Mouse (Mus musculus) ES-E14 (cell line): ENCODE measurements around the gene Nfib.

Experiments
- HCFC1 ChIP-seq: IDR thresholded peaks from 2 replicates; pipeline ENCODE4 v1.6.1; 2012; ENCODE audit warnings: low read length, inconsistent platforms, borderline replicate concordance; ENCODE audit not compliant: insufficient read depth
- ZC3H11A ChIP-seq: IDR thresholded peaks from 2 replicates; pipeline ENCODE4 v1.6.1; 2012; ENCODE audit warnings: low read depth, mild to moderate bottlenecking, inconsistent platforms, low read length, borderline replicate concordance
- ZNF384 ChIP-seq: IDR thresholded peaks from 2 replicates; pipeline ENCODE4 v1.6.1; 2012; ENCODE audit warnings: low read depth, low read length, inconsistent platforms

DNA sequence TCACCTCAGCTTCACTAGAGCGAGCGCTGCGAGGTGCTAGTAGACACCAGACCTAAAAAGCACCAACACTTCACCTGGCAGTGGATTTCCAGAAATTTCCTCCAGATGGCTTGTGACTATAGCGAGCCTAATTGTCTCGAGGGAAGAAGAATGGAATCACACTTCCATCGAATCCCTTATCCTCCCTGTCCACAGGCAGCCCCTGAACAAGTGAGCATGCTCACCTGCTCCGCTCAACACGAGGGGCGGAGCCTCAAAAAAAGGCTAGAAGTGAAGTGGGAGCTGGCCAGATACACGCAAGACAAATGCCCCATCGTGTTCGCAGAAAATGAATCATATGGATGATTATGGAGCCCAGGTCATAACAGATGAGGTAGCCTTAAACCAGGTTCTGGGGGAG is 6.9 kb downstream of the Nfib start:
- TF ChIP-seq ZC3H11A: no peak
- TF ChIP-seq HCFC1: no peak
- TF ChIP-seq ZNF384: no peak
